Mouse (Mus musculus) ovary, postnatal 10 days (tissue): Measurements from ENCODE around the gene Pcyt1b.

Experiments used
- DNase-seq: peaks from one replicate; pipeline ENCODE4 v3.0.0; 2022; ENCODE audit warnings: low spot score

Pcyt1b gene

GRCm38 (mm10) chrX:93732975-93733748 is 78.5 kb downstream of the Pcyt1b start:
- no peak for DNase-seq

- no peak for DNase-seq
These were observed 94.5 kb downstream of the Pcyt1b start for GRCm38 (mm10) chrX:93749165-93749564.

GRCm38 (mm10) chrX:93750566-93750965 is 95.9 kb downstream of the Pcyt1b start:
- no peak for DNase-seq

GRCm38 (mm10) chrX:93755210-93755842 is 100.7 kb downstream of the Pcyt1b start:
- DNase-seq: no peak

- DNase-seq: no peak
These were observed 102.3 kb downstream of the Pcyt1b start for GRCm38 (mm10) chrX:93756867-93757455.

- no peak for DNase-seq
These were observed 106.1 kb downstream of the Pcyt1b start for GRCm38 (mm10) chrX:93760770-93761169.

GRCm38 (mm10) chrX:93789562-93789961 is 134.9 kb downstream of the Pcyt1b start:
- DNase-seq: no peak

GRCm38 (mm10) chrX:93793168-93793567 is 138.5 kb downstream of the Pcyt1b start:
- DNase-seq: no peak
